Mouse (Mus musculus) R1 (cell line): ENCODE measurements around the gene Olfr1233.

Experiments
- DNase-seq: peaks from one replicate; pipeline ENCODE4 v3.0.0-alpha.2; 2018; ENCODE audit warnings: low read depth, low spot score

The Olfr1233 gene

DNA sequence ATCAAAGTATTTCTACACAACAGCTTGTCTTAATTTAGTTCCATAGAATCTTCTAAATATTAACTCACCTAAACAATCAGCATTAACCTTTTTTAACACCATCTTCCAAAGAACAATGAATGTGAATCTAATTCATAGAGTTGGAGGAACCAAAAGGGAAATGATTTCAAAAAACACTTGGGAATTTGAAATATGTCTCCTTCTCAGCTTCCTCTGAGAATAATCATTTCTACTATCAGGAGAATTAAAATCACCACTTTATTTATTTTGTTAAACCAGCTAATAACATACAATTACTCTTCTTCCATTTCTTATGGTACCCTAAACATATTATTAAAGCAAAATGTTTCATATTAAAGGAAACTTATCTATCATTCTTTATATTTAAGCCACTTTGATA, at the start of gene Olfr1233:
Gene Olfr1233 (minus strand): TSS at position 101 of the 400 bp plus-strand sequence.
- DNase-seq = no peak

GRCm38 (mm10) chr2:89364765-89365164, 22.6 kb upstream of the Olfr1233 start, which contains the start of gene Olfr1234:
Gene Olfr1234, minus strand, starts transcription at chr2:89364865.
- DNase-seq = no peak

- no peak for DNase-seq
Observed at GRCm38 (mm10) chr2:89329575-89329974, 12.6 kb downstream of the Olfr1233 start, which contains the start of gene Olfr1232. Gene Olfr1232, minus strand, starts transcription at chr2:89329675.

- no peak for DNase-seq
Observed at GRCm38 (mm10) chr2:89306974-89307373, 35.2 kb downstream of the Olfr1233 start, which contains the start of gene Olfr1231. Gene Olfr1231, minus strand, starts transcription at chr2:89307074.

GRCm38 (mm10) chr2:89297168-89297567, 45.0 kb downstream of the Olfr1233 start, which contains the start of gene Olfr1230:
Gene Olfr1230, minus strand, starts transcription at chr2:89297268.
- no peak for DNase-seq

- DNase-seq = no peak
Observed at GRCm38 (mm10) chr2:89287914-89288313, 54.3 kb downstream of the Olfr1233 start, which contains the start of gene Olfr1229. Gene Olfr1229, minus strand, starts transcription at chr2:89288014.
